Mouse (Mus musculus) C2C12 (cell line): ENCODE data around the gene Por.

ENCODE experiments used
- CEBPB ChIP-seq: IDR thresholded peaks from one replicate; pipeline ENCODE4 v1.6.1; 2011; ENCODE audit warnings: low read depth, mild to moderate bottlenecking, control low read depth, moderate library complexity
- CTCF ChIP-seq: IDR thresholded peaks from one replicate; pipeline ENCODE4 v1.5.1; 2011; ENCODE audit not compliant: control insufficient read depth, insufficient read depth, insufficient read length
- FOSL1 ChIP-seq: IDR thresholded peaks from one replicate; pipeline ENCODE4 v1.8.0; 2011; ENCODE audit warnings: mild to moderate bottlenecking, low read length; ENCODE audit not compliant: poor library complexity, insufficient read depth, severe bottlenecking
- MAX ChIP-seq: IDR thresholded peaks from one replicate; pipeline ENCODE4 v1.6.1; 2011; ENCODE audit warnings: mild to moderate bottlenecking, control low read depth
- MYOD1 ChIP-seq: IDR thresholded peaks from one replicate; pipeline ENCODE4 v1.6.1; 2011; ENCODE audit warnings: low read depth; ENCODE audit not compliant: control insufficient read depth, insufficient read length
- MYOG ChIP-seq: IDR thresholded peaks from one replicate; pipeline ENCODE4 v1.6.1; 2011; ENCODE audit not compliant: control insufficient read depth, insufficient read length; ENCODE audit errors: extremely low read depth
- USF1 ChIP-seq: IDR thresholded peaks from one replicate; pipeline ENCODE4 v1.6.1; 2011; ENCODE audit warnings: low read depth, mild to moderate bottlenecking, control low read depth, moderate library complexity

- TF ChIP-seq MYOG (no peak), CTCF (no peak), MAX (no peak), CEBPB (no peak), FOSL1 (no peak), USF1 (no peak), MYOD1 (no peak)
These were observed 60.4 kb downstream of the Por start for GRCm38 (mm10) chr5:135730278-135730677.
